Mouse (Mus musculus): ENCODE measurements at regions not wholly inside any gene's neighbourhood (a gene's known extent, or its start where the extent isn't known, plus 50 kb on each side); places are given as distances from the start of the nearest gene placed in this dataset.

DNA sequence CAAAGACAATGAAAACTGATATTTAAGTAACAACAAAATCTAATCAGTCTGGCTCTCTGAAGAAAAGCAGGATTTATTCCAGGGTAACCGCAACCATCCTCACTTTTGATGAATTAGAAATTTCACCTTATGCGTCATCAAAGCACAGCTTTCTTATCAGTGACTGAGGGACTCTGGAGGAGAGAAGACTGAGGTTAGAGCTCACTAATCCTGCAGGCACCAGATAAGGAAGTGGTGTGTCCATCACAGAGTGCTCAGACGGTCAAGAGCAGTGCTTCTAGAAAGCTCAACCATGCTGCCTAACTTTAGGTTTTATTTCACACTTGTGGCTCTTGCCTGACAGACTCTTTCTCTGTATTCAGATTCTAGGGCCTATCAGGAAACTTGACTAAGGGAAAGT lies 1021.2 kb upstream of the Adgrl4 start:
- no peak for DNase-seq (ENCODE audit: low spot score in 2 of 2)

DNA sequence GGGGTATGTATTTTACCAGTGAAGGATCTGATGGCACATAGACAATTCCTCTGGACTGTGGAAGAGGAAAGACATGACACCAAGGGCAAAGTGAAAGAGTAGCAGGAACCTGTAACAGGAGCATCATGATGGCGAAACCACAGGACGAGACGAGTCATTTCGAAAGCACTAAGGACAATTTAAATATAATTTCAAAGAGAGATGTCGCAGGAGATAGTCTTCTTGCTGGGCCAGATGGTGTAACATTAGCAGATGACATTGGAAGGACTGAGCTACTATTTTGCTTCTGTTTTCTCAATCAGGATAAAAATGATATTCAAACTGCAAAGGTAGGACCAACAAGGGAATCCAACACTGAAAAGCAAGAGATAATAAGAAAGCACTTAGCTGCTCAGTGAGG lies 1009.7 kb upstream of the Adgrl4 start:
- DNase-seq (ENCODE audit: low spot score in 2 of 2), result no peak

DNA sequence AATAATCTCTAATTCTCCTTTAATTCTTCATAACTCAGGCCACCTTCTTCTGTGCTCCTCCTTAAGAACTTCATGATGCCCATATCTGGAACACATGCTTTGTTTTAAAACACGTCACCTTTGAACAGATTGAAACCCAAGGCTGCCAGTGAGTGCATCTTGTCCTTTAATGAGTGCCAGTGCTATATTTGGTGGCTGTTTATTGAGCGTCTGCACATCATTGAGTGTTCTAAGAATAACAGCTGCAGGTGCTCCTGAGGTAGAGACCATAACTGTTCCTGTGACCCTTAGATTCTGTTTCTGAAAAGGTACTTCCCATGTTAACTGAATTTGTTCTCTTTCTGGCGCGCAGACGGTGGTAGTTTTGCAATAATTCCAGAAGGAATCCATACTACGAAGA lies 1006.4 kb upstream of the Adgrl4 start:
- no peak for DNase-seq (ENCODE audit: low spot score in 2 of 2)

DNA sequence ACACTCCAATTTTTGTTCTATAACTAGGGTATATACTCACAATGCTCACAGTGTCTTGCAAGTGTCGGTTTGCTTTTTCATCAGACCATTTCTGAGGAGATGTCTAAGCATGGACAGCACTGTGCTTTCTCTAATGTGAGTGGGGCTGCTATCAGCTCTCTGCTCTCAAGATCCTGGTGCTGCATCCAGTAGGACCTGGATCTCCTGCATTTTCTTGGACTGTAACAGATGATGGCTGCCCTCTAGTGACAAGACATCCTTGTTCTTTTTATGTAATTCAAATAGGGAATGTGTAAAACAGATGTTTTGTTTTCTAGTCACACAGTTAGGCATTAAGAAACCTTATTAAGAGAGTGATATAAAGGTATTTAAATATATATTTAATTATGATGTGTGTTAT lies 1002.5 kb upstream of the Adgrl4 start:
- peak in 1 of 2 experiments; percentile 8 for DNase-seq (ENCODE audit: low spot score in 2 of 2)

DNA sequence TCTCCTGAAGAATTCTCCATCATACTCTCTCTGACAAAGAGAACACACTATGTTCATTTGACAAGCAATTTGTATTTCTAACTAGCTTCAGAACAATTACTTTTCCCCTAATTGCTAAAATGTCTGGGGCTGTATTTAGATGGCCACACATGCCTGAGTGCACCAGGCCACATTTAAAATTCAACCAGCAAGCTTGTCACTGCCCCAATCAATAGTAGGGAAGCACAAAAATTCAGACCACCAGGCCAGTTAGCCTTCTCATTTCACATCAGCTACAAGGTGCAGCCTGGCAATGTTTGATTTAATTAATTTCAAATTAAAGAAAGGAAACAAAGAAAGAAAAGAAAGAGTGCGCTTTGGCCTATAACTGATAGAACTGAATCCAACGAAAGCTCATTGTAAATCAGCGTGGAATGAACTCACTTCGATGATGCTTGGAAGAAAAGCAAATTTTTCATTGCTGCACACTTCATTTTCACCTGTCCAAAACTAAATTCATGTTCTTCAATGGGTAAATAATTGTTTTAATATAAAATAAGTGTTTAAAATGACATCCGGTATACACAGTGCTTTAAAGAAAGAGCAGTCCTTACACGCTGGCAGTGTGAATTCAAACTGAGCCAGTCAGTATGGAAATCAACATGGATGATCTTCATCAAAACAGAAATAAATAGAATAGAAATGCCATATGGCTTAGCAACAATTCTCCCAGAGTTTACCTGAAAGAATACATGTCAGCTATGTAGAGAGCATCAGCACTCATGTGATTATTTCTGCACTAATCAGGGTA lies 1001.7 kb upstream of the Adgrl4 start:
- no peak for DNase-seq (ENCODE audit: low spot score in 2 of 2)

Measured in left cerebral cortex, adult 18-20 months (tissue).